ENCODE assay signal across 8 mouse cellular contexts in the genomic region with DNA sequence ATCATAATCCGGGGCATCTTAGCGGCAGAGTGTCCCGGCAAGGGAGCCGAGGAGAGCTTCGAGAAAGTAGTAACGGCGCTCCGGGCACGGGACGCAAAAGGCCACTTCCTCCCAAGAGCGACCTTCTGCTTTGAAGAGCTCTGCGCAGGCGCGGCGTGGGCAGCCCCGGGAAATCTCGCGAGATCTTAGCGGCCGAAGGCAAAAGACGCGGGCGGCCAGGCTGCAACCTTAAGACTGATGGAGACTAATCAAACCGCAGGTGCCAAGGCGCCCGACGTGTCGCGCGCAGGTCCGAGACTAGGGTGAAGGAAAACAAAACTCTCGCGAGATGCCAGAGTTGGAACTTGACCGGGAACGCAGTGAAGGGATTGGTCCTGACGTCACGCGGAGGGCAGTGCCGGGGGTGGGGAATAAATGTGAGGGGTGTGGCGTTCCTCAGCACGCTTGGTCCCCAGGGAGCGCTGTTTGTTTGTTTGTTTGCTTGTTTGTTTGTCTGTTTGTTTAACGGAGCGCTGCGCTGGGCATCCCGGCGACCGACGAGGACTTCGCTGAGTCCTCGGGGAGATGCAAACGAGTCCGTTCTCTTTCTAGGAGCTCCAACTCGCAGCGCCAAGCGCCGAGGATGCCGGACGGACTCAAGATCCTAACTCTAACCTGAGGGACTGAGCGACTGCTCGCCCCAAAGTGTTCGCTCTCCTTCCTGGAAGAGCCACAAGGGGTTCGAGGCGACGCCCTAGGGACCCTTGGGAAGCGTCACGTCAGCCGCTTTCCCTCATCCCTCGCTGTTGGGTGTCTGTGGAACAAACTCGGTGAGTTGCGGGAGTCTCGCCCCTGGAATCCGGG. TPM values are rescaled to one million over a fixed set of nuclear protein-coding genes. Genes with fewer than 3 reads are reported as not detected.
DNase-seq lines count a peak whose midpoint lies in the region; ATAC-seq and TF ChIP-seq lines count a peak whose summit lies in the region.

A gene (minus strand): TSS at position 319 of the 843 bp plus-strand sequence.

- WGBS in forebrain, embryonic 10.5 days = under 1% methylated on average over 73 of the region's 73 CpGs
- WGBS in heart, embryonic 15.5 days = under 1% methylated on average over 73 of the region's 73 CpGs
- under 1% methylated on average over 73 of the region's 73 CpGs for WGBS in liver, embryonic 14.5 days (ENCODE audit: insufficient replicate concordance)
- whole genome bisulfite sequencing in neural tube, embryonic 11.5 days = under 1% methylated on average over 73 of the region's 73 CpGs
- under 1% methylated on average over 73 of the region's 73 CpGs for WGBS in stomach, postnatal 0 days

- H3K27ac ChIP-seq in forebrain, embryonic 10.5 days = peak within 1 kb of the TSS; percentile 94
- H3K27ac ChIP-seq in heart, embryonic 15.5 days = peak within 1 kb of the TSS; percentile 96
- H3K27ac ChIP-seq in liver, embryonic 14.5 days = peak within 1 kb of the TSS; percentile 94
- H3K27ac ChIP-seq in neural tube, embryonic 11.5 days (ENCODE audit: low read depth, low read length) = peak within 1 kb of the TSS; percentile 92
- peak within 1 kb of the TSS; percentile 98 for H3K27ac ChIP-seq in stomach, postnatal 0 days (replicated peaks)

- peaks cover 28% of the 10 kb centered on the region for H3K4me1 ChIP-seq in forebrain, embryonic 10.5 days
- H3K4me1 ChIP-seq in heart, embryonic 15.5 days (replicated peaks) = peaks cover 18% of the 10 kb centered on the region
- H3K4me1 ChIP-seq in liver, embryonic 14.5 days (replicated peaks; ENCODE audit: control insufficient read depth in 2 of 2, insufficient read depth in 2 of 2, low read length in 1 of 2) = peaks cover 11 to 13% of the 10 kb centered on the region in 2 experiments
- peaks cover 11% of the 10 kb centered on the region for H3K4me1 ChIP-seq in neural tube, embryonic 11.5 days (ENCODE audit: control insufficient read depth, insufficient read depth, low read length)
- peaks cover 3% of the 10 kb centered on the region; the same call in 1 of the 2 replicates for H3K4me1 ChIP-seq in stomach, postnatal 0 days (replicated peaks; ENCODE audit: control insufficient read depth, insufficient read depth)

- peak within 1 kb of the TSS; percentile 97 for H3K4me3 ChIP-seq in forebrain, embryonic 10.5 days
- H3K4me3 ChIP-seq in heart, embryonic 15.5 days = peak within 1 kb of the TSS; percentile 64
- H3K4me3 ChIP-seq in liver, embryonic 14.5 days (ENCODE audit: insufficient read depth in 1 of 2, low read depth in 2 of 2, low read length in 2 of 2) = peak within 1 kb of the TSS; percentile 85 to 98
- peak within 1 kb of the TSS; percentile 75 for H3K4me3 ChIP-seq in neural tube, embryonic 11.5 days (ENCODE audit: low read depth, low read length)
- H3K4me3 ChIP-seq in stomach, postnatal 0 days (ENCODE audit: low read depth, low read length) = peak within 1 kb of the TSS; percentile 88

- H3K4me2 ChIP-seq in heart, embryonic 15.5 days = peak within 1 kb of the TSS; percentile 83
- peak within 1 kb of the TSS; percentile 94 for H3K4me2 ChIP-seq in liver, embryonic 14.5 days (ENCODE audit: low read depth)
- peak within 1 kb of the TSS; percentile 49 for H3K4me2 ChIP-seq in neural tube, embryonic 11.5 days (ENCODE audit: low read depth)
- peak within 1 kb of the TSS; percentile 92 for H3K4me2 ChIP-seq in stomach, postnatal 0 days (replicated peaks; ENCODE audit: low read depth)

- H3K9ac ChIP-seq in heart, embryonic 15.5 days = peak within 1 kb of the TSS; percentile 86
- H3K9ac ChIP-seq in liver, embryonic 14.5 days (replicated peaks) = peak within 1 kb of the TSS; percentile 93
- H3K9ac ChIP-seq in neural tube, embryonic 11.5 days (ENCODE audit: low read length) = peak within 1 kb of the TSS; percentile 86
- H3K9ac ChIP-seq in stomach, postnatal 0 days (ENCODE audit: low read length) = peak within 1 kb of the TSS; percentile 94

- H3K36me3 ChIP-seq in forebrain, embryonic 10.5 days (replicated peaks) = peaks cover 19% of the 10 kb centered on the region
- peaks cover 12% of the 10 kb centered on the region; the same call in 1 of the 2 replicates for H3K36me3 ChIP-seq in heart, embryonic 15.5 days
- H3K36me3 ChIP-seq in liver, embryonic 14.5 days (replicated peaks; ENCODE audit: control insufficient read depth, insufficient read depth, low read depth) = no peaks in the 10 kb centered on the region
- no peaks in the 10 kb centered on the region for H3K36me3 ChIP-seq in neural tube, embryonic 11.5 days (ENCODE audit: control insufficient read depth, insufficient read depth, low read length)
- no peaks in the 10 kb centered on the region for H3K36me3 ChIP-seq in stomach, postnatal 0 days (ENCODE audit: control insufficient read depth, insufficient read depth, low read length)

- DNase-seq in CD8-positive naive resting alpha-beta T cell, adult 2 months (ENCODE audit: low read depth in 2 of 2, low spot score in 2 of 2) = peak; percentile 92
- DNase-seq in c-Kit-positive CD71-negative TER-119-negative erythroid progenitor cells, embryonic 14.5 days (ENCODE audit: low read depth) = peak; percentile 98
- peak; percentile 97 for DNase-seq in forebrain, embryonic 10.5 days (ENCODE audit: extremely low spot score, low spot score)
- DNase-seq in kidney, postnatal 25 days = peak; percentile 98 to 99
- peak; percentile 95 to 98 (median 97) for DNase-seq in liver, embryonic 14.5 days (ENCODE audit: low read depth in 3 of 3, low spot score in 3 of 3)
- DNase-seq in neural tube, embryonic 11.5 days (ENCODE audit: low spot score) = peak; percentile 97
- peak; percentile 97 for DNase-seq in stomach, postnatal 0 days (ENCODE audit: low spot score)

- peak; percentile 79 for TF ChIP-seq EP300 in liver, embryonic 14.5 days (IDR thresholded peaks at IDR 0.05; ENCODE audit: low read depth)
- peak; percentile 100 for TF ChIP-seq EP300 in stomach, postnatal 0 days (optimal IDR thresholded peaks at IDR 0.05)

- TF ChIP-seq CTCF in liver, embryonic 14.5 days (IDR thresholded peaks at IDR 0.05; ENCODE audit: low read depth) = peak; percentile 73
- TF ChIP-seq CTCF in stomach, postnatal 0 days (IDR thresholded peaks at IDR 0.05; ENCODE audit: low read depth) = peak; percentile 58

- no peaks in the 10 kb centered on the region for H3K27me3 ChIP-seq in forebrain, embryonic 10.5 days (ENCODE audit: poor library complexity, severe bottlenecking)
- no peaks in the 10 kb centered on the region for H3K27me3 ChIP-seq in heart, embryonic 15.5 days
- no peaks in the 10 kb centered on the region for H3K27me3 ChIP-seq in liver, embryonic 14.5 days (ENCODE audit: control insufficient read depth, insufficient read depth, low read length)
- no peaks in the 10 kb centered on the region for H3K27me3 ChIP-seq in neural tube, embryonic 11.5 days (ENCODE audit: control insufficient read depth, insufficient read depth, low read length)
- H3K27me3 ChIP-seq in stomach, postnatal 0 days (ENCODE audit: control insufficient read depth, insufficient read depth, low read length) = no peaks in the 10 kb centered on the region

- ATAC-seq in heart, embryonic 15.5 days (replicated peaks; ENCODE audit: insufficient number of reproducible peaks, insufficient read depth, low FRiP score, low read depth) = peak; percentile 97
- ATAC-seq in liver, embryonic 14.5 days (ENCODE audit: insufficient read depth) = peak; percentile 94
- ATAC-seq in neural tube, embryonic 11.5 days (ENCODE audit: insufficient read depth, low FRiP score, low TSS enrichment) = peak; percentile 96
- peak; percentile 99 for ATAC-seq in stomach, postnatal 0 days (ENCODE audit: low FRiP score, low TSS enrichment)

- H3K9me3 ChIP-seq in forebrain, embryonic 10.5 days = no peaks in the 10 kb centered on the region
- no peaks in the 10 kb centered on the region for H3K9me3 ChIP-seq in heart, embryonic 15.5 days (replicated peaks)
- H3K9me3 ChIP-seq in liver, embryonic 14.5 days (ENCODE audit: control insufficient read depth, low read length) = no peaks in the 10 kb centered on the region
- no peaks in the 10 kb centered on the region for H3K9me3 ChIP-seq in neural tube, embryonic 11.5 days (ENCODE audit: control insufficient read depth, low read length)
- H3K9me3 ChIP-seq in stomach, postnatal 0 days (ENCODE audit: control insufficient read depth, low read length) = no peaks in the 10 kb centered on the region

RNA-seq across cellular contexts. Expression of the gene that starts here (rescaled TPM):
- 70.3 and 72.1 TPM in 2 replicates for polyA plus RNA-seq in forebrain, embryonic 10.5 days (2016; fragmentation: Nextera tagmentation; extraction: Ambion mirVana)
- 39.3 and 44.8 TPM in 2 replicates for polyA plus RNA-seq in heart, embryonic 15.5 days (2015; fragmentation: Nextera tagmentation; extraction: Ambion mirVana)
- 8.1 and 15.0 TPM in 2 replicates for polyA plus RNA-seq in liver, embryonic 14.5 days (2012; rRNA removed)
- 26.9 and 28.6 TPM in 2 replicates for polyA plus RNA-seq in liver, embryonic 14.5 days (2014; fragmentation: Nextera tagmentation; extraction: Ambion mirVana)
- polyA plus RNA-seq in neural tube, embryonic 11.5 days (2014; fragmentation: Nextera tagmentation; extraction: Ambion mirVana) = 84.0 and 84.4 TPM in 2 replicates
- 28.9 and 31.8 TPM in 2 replicates for polyA plus RNA-seq in stomach, postnatal 0 days (2015; fragmentation: Nextera tagmentation; extraction: Ambion mirVana)

Comparison
In these comparisons a context has a peak if more than half of its experiments do, and no peak if none do; other contexts are left out.
1. Peak in every context shown above with its lines: DNase-seq, ATAC-seq, H3K4me3 ChIP-seq and H3K27ac ChIP-seq.